Mouse (Mus musculus) layer of hippocampus, adult 2 months (tissue): Measurements from ENCODE around the gene Pkib. TPM values are rescaled to one million over a fixed set of nuclear protein-coding genes. Genes with fewer than 3 reads are reported as not detected.

ENCODE experiments used
- DNase-seq, 2 experiments: peaks; one replicate each; pipeline ENCODE4 v3.0.0; 2022; ENCODE audit warnings: low spot score in 2 of 2
- H3K27ac ChIP-seq: fragments of 200-600 bp; 2 replicates; pipeline ENCODE4 v1.8.1; 2022
- H3K4me3 ChIP-seq: fragments of 200-600 bp; 2 replicates; pipeline ENCODE4 v1.8.1; 2022; ENCODE audit warnings: mild to moderate bottlenecking
- CTCF ChIP-seq: fragments of 200-600 bp; conservative IDR thresholded peaks from 2 replicates; pipeline ENCODE4 v1.8.1; 2022; ENCODE audit warnings: antibody characterized with exemption, mild to moderate bottlenecking, moderate library complexity
- long read RNA-seq, 2 experiments: library from polyadenylated mRNA; stranded (forward); transcript quantifications; one replicate each; pipeline ENCODE4 v2.0.0; 2021; ENCODE audit warnings: borderline mapping rate in 2 of 2
- total RNA-seq, 2 experiments: library from RNA; stranded (reverse); gene quantifications; 2 replicates each; pipeline ENCODE4 v1.2.3; 2021

The Pkib gene
- total RNA-seq = 10 to 100 TPM; 11.9 to 17.8 TPM
- long read RNA-seq, experiment 1, full-length matches to known transcripts = 15 of 16 reads
- long read RNA-seq, experiment 1, partial matches to known transcripts = 0 of 16 reads
- long read RNA-seq, experiment 1, other reads (novel, unspliced or antisense) = 1 of 16 reads
- long read RNA-seq, experiment 2, full-length matches to known transcripts = 13 of 14 reads
- long read RNA-seq, experiment 2, partial matches to known transcripts = 0 of 14 reads
- long read RNA-seq, experiment 2, other reads (novel, unspliced or antisense) = 1 of 14 reads

DNA sequence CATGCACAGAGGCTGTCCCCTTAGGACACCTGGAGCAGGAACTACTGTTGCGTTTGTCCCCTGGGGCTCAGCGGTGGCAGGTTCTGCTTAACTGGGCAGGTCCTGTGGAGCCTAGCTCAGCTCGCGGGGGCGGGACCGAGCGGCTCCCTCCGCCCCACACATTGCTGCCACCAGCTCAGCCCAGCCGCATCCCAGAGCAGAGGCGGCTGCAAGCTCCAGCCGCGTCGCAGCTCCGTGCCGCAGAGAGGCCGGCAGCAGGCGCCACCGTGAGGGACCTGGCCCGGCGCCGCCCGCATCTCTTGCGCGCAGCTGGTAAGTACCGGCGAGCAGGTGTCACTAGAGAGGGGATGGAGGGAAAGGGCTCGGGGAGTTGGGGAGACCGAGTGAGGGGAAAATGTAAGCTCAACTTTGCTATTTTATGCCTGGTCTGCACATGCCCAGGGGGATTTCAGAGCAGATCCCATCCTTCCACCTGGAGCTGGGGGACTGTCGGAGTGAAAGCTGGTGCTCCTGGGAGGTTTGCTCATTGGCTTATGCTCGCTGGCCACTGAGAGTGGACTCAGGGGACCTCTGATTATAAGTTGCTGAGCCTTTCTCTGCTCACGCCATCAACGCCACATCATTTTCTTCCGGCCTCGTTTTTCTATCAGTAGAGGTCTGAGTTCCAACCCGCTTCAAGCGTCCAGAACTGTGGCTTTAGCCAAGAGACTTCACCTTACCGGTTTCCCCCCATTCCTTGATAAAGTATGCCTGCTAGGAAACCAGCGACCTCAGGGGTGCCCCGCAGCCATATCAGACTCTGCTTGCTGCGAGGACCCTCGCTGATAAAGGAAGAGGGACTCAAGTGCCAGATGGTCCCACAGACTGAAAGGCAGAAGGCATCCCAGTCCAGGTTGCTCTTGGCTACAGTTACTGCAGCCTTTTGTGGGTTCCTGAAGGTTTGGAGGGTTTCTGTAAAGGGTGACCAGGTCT lies at the start of gene Pkib:
TSS of gene Pkib (plus strand) at position 86 of the 972 bp plus-strand sequence.
- Histone ChIP-seq H3K27ac (peak within 1 kb of the TSS; percentile 78), H3K4me3 (peak within 1 kb of the TSS; percentile 64)
- DNase-seq = peak; percentile 45 to 62
- TF ChIP-seq CTCF = no peak

GRCm38 (mm10) chr10:57583927-57584326 lies 47.9 kb upstream of the Pkib start:
- no peak overlapping the region for H3K27ac ChIP-seq
- DNase-seq = no peak
- TF ChIP-seq CTCF = peak; percentile 49
- no peak overlapping the region for H3K4me3 ChIP-seq

DNA sequence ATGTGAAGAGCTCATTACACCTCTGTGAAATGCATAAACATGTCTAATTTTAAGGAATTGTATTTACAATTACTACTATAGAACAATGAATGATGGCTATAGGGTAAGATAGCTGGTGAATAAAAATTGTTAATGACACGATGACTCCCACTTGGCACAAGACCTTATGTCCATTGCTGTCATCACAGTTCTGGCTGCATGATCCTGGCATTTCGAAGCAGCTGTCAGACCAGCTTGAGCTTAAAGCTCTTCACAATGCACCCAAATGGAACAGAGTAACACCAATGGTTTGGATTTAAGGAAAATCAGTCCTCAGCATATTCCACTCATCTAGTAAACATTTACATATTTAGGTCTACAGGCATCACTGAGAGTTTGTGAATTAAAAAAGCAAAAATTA lies 37.5 kb upstream of the Pkib start:
- no peak overlapping the region for H3K4me3 ChIP-seq
- DNase-seq = no peak
- TF ChIP-seq CTCF = no peak
- H3K27ac ChIP-seq = no peak overlapping the region

DNA sequence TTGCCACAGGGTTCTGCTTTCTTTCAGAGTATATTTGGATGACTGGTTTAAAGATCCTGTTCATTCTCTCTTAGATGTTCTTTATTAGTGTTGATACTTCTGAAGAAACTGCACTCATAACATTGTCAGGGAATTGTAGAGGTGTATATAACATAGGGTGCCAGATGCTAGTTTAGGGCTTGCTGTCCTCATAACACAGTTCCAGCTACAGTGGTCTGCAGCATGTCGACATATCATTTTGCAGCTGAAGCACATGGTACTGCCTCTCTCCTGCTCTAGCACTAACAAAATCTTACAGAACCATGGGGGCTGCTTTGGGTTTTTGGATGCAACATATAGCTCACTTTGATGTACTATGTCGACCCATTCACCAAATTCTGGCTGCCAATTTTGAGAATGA lies 34.6 kb upstream of the Pkib start:
- Histone ChIP-seq H3K4me3 (no peak overlapping the region), H3K27ac (no peak overlapping the region)
- no peak for DNase-seq
- TF ChIP-seq CTCF = no peak

DNA sequence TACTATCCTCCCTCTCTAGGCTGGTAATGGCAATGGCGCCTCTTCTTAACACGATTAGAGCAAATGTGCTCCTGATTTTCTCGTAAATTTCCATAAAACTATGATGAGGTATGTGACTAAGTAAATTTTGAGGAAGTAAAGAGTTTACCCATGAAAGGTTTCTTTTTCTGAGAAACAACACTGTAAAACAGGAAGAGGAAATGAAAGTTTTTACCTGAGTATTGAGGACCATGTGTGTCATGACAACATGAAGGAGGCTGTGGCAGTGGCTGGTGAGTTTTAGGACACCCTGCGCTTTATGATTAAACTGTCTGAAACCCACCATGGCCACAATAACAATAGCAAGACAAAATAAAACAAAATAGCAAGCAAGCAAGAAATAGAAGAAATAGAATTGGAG lies 28.8 kb upstream of the Pkib start:
- H3K4me3 ChIP-seq = no peak overlapping the region
- no peak for DNase-seq
- no peak for TF ChIP-seq CTCF
- H3K27ac ChIP-seq = no peak overlapping the region

DNA sequence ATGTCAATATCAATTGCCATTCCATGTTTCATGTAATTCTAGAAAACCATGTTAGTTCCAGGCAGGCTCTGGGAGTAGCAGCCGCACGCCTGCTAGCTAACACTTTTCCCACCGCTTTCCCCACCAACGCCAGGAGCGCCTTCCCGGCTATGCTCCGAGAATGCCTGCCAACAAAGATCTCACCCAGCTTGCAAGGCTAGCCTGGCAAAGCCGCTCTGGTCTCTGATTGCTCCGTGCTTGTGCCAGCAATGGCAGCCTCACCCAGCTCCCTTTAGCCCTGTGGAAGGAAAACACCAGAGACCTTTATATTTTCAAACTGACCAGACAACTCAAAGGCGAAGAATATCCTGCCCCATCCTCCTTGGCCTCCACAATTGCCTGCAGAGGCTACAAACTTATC lies 8.5 kb upstream of the Pkib start:
- DNase-seq = peak in 1 of 2 experiments; percentile 20
- no peak overlapping the region for H3K27ac ChIP-seq
- no peak overlapping the region for H3K4me3 ChIP-seq
- TF ChIP-seq CTCF = no peak

DNA sequence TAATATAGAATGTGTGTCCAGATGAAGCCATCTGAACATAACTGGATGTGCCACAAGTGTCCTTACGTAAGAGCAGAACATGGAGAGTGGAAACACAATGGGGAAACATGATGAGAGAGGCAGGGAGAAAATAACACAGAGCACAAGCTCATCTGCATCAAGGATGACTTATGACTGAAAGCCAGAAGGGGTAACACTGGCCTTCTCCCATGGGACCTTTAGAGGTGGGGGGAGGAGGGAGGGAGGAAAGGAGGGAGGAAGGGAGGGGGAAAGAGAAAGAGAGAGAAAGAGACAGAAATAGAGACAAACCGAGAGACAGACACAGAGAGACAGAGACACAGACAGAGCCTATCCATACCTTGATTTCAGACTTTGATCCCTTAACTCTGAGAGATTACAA lies 4.0 kb upstream of the Pkib start:
- Histone ChIP-seq H3K4me3 (no peak overlapping the region), H3K27ac (no peak overlapping the region)
- no peak for TF ChIP-seq CTCF
- no peak for DNase-seq

GRCm38 (mm10) chr10:57630557-57630956 lies 1.2 kb upstream of the Pkib start:
- no peak for DNase-seq
- peak; percentile 59 for TF ChIP-seq CTCF
- no peak overlapping the region for H3K27ac ChIP-seq
- H3K4me3 ChIP-seq = no peak overlapping the region

- TF ChIP-seq CTCF = no peak
These were observed 1.1 kb downstream of the Pkib start for GRCm38 (mm10) chr10:57632868-57633240.

GRCm38 (mm10) chr10:57636970-57637369 lies 5.2 kb downstream of the Pkib start:
- Histone ChIP-seq H3K27ac (no peak overlapping the region), H3K4me3 (no peak overlapping the region)
- no peak for DNase-seq
- TF ChIP-seq CTCF = no peak

More at GRCm38 (mm10) chr10:57632868-57633240, 1.1 kb downstream of the Pkib start:
- DNase-seq = no peak
- Histone ChIP-seq H3K4me3 (peak overlapping the region; percentile 64; the same call in 1 of the 2 replicates), H3K27ac (no peak overlapping the region)

- no peak for TF ChIP-seq CTCF
- no peak for DNase-seq
- H3K27ac ChIP-seq = no peak overlapping the region
- H3K4me3 ChIP-seq = no peak overlapping the region
These were observed 6.5 kb downstream of the Pkib start for GRCm38 (mm10) chr10:57638250-57638649.

DNA sequence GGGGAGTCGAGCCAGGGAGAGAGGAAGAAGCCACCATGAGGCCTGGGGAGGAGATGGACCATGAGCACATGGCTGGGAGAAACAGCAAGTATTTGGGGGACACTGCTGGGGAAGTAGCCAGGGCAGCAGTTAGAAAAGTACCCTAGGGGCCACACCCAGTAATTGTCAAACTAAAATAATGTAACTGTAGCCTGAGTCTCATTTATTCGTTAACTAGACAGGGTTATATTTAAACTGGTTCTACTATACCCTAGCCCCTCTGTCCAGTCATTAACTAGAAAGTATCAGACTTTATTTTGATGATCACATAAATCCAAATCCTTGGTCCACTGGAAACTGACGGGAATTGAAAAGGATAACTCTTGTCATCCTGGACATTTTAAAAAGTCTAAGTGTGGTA lies 7.8 kb downstream of the Pkib start:
- TF ChIP-seq CTCF = no peak
- H3K4me3 ChIP-seq = no peak overlapping the region
- no peak overlapping the region for H3K27ac ChIP-seq
- DNase-seq = no peak

GRCm38 (mm10) chr10:57653297-57653696 lies 21.5 kb downstream of the Pkib start:
- no peak for DNase-seq
- no peak overlapping the region for H3K27ac ChIP-seq
- H3K4me3 ChIP-seq = no peak overlapping the region
- no peak for TF ChIP-seq CTCF
